Mouse (Mus musculus) spleen, adult 12 weeks (tissue): ENCODE data around the gene Srr.

Source experiments
- DNase-seq: peaks from one replicate; pipeline ENCODE4 v3.0.0; 2022; ENCODE audit warnings: low spot score

Gene Srr

DNA sequence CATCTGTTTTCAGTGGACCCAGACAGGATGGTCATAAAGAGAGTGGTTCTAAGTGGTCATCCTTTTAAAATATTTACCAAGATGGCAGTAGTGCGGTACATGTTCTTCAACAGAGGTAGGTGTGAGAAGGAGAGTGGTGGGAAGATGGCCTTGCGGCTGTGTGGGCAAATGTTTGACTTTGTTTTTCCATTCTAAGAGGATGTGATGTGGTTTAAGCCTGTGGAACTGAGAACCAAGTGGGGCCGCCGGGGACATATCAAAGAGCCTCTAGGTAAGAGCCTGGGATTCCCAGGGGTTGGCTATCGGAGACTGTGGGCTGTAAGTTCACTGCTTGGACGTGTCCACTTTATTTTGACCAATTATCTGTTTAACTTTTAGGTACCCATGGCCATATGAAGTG, 17.9 kb downstream of the Srr start:
- no peak for DNase-seq

GRCm38 (mm10) chr11:74902416-74902815, 23.3 kb downstream of the Srr start:
- DNase-seq, result no peak

DNA sequence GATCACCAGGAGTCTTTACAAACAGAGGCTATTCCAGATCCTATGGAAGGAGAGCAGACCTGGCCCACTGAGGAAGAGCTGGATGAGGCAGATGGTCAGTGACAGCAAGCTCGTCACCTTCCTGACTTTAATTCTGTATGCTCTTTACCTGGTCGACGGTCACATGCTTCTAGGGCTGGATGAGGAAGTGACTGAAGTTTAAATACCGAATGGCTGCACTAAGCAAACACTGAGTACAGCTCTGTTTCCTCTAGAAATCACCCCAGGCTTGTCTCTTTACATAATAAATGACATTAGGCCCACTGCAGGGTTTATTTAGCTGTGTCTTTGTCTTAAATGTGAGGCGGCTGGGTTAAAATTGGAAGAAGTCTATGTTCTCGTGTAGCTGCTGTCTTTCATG, 24.2 kb downstream of the Srr start:
- DNase-seq, result no peak

DNA sequence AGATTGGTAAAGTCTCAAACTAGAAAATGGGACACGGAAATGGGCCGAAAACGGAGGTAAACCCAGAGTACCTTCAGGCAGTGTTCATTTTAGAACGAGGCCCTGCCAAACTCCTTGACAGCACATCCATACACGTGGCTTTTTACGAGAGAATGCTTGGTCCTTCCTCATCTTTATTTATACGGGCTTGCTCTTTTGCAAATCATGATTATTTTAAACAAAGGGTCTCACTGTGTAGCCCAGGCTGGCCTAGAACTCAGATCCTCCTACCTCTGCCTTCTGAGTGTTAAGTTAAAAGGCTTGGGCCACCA, 27.3 kb downstream of the Srr start:
- DNase-seq, result no peak

DNA sequence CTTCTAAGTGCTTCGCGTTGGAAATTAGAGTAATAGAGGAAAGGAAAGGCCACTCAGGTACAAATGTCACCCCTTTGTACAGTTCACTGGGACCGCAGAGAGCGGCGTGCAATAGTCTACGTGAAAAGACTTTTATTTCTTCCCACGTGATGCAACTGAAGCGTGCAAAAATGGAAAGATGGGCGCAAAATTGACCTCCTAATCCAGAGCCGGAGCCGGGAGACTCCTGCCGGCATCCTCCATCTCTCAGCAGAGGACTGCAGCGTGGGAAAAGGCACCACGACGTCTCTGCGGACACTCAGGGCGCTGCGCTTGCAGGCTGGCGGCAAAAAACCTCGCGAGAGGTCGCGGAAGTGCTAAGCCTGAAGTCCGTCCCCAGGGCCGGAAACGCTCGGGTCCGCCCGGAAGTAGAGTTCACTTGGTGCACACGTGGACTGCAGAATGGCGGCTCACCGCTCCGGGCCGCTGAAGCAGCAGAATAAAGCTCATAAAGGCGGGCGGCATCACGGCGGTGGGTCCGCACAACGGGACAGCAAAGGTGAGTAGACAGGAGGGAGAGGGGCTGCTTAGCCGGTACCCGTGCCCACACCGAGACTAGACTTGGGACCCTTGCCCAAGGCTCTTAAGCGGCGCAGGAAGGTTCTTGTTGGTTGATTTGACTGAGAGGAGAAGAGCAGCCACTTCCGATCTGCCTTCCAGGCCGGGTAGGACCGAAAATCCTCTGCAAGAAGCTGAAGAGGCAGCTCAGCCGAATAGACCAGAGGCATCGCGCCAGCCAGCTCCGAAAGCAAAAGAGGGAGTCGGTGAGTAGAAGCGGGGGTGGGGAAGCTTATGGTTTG, 27.9 kb downstream of the Srr start, which contains the start of gene Tsr1:
TSS of gene Tsr1 (plus strand) at position 394 of the 839 bp plus-strand sequence.
- DNase-seq, result peak; percentile 75

- peak; percentile 51 for DNase-seq
Observed at GRCm38 (mm10) chr11:74896901-74897677, 28.7 kb downstream of the Srr start, which contains the start of gene Sgsm2. TSS of gene Sgsm2 (minus strand) at chr11:74897060.

GRCm38 (mm10) chr11:74895980-74896900, 29.5 kb downstream of the Srr start:
- peak; percentile 44 for DNase-seq

DNA sequence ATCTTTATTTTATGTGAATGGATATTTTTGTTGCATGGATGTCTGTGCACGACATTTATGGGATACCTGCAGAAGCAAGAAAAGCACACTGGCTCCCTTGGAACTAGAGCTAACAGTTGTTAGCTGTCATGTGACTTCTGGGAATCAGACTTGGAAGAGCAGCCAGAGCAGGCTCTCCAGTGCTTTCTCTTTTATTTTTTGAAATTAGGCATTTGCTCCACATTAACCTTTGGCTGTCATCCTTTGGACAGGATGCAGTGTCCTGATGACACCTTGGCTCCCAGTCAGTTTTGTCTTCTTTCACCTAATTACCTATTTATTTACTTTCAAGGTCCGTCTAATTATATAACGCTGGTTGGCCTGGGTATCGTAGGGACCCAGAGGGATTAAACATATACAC, 31.1 kb downstream of the Srr start:
- DNase-seq, result no peak

GRCm38 (mm10) chr11:74883098-74883497, 42.6 kb downstream of the Srr start:
- DNase-seq, result no peak

DNA sequence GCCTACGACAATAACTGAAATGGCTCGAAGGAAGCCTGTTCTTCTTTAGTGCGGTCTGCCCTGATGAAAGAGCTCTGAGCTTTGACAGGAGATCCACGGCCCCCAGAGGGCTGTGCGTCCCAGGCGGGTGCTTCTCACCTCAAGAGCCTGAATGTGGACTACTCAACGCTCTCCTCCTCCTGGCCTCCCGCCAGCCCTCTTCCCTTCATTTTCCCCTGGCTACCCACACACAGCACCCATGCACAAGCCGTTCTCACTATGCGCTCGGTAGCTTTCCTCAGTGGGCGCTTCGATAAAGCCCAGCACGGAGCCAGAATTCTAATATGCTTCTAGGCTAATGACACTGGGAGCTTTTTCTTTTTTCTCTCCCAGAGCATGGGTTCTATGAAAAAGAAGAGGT, 43.8 kb downstream of the Srr start:
- DNase-seq, result no peak

DNA sequence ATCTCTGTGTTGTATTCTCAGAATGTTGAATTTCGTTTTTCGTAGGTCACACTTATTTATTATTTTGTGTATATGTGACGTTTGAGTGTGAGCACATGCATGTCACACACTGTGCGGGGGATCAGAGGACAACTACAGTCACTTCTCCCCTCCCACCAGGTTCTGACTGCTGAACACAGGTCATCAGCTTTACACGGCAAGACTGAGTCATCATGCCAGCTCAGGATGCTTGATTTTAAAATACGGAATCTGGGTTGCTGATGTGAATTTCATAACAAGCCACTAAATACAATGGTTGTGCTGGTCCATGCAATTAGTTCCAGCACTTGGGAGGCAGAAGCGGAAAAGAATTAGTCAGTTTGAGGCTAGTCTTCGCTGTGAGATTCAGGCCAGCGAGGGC, 44.7 kb downstream of the Srr start:
- DNase-seq, result no peak

DNA sequence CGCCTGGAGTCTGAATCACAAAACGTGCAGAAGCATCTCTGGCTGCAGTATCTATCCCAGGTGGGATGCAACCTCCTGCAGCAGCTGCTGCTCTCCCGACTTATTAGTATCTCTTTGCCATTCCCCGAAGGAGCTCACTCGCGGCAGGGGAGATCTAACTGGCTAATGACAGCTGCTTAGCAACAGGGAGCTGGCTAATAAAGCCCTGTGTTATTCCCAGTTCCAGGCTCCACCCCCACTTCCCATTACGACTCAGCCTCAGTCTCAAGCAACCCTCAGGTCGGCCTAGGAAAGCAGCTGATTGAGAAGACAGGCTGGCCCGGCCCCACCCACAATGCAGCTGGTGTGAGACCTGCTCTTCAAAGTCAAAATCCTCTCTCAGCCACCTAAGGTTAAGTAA, 48.9 kb downstream of the Srr start:
- DNase-seq, result no peak

GRCm38 (mm10) chr11:74874630-74875029, 51.1 kb downstream of the Srr start:
- no peak for DNase-seq

- DNase-seq, result no peak
Observed at GRCm38 (mm10) chr11:74870991-74871622, 54.6 kb downstream of the Srr start.

DNA sequence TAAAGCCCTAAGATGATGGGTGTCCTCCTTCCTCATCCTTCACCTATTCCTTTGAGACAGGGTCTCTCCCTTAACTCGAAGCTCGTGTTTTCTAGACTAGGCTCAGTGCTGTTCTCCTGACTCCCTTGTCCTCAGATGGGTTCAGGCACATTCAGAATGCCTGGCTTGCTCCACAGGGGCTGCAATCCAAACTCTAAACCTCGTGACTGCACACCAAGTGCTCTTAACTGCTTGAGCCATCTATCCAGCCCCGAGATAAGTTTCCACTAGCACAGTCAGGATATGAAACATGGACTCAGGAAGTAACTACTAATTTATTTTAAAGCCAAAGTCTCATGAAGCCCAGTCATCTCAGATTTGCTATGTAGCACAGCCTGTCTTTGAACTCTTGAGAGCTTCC, 55.2 kb downstream of the Srr start:
- DNase-seq, result no peak

- DNase-seq, result no peak
Observed at GRCm38 (mm10) chr11:74869603-74870002, 56.1 kb downstream of the Srr start.

- DNase-seq, result no peak
Observed at GRCm38 (mm10) chr11:74868046-74868760, 57.5 kb downstream of the Srr start.

DNA sequence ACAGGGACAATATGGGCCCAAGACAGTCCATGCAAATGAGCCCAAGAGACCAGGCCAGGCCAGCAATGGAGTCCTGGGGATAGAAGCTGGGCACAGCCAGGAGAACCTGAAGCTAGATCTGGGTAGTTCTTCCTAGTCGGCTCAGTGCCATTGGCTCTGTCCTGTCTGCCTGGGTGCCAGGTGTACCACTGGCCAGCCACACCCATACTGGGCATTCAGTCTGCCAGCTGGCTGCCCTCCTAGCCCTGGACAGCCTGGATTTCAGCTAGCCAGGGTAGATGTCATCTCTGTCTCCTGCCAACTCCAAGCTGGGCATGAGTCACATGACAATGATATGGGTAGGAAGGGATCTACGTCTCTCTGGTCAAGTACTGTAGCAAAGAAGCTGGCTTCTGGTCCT, 58.6 kb downstream of the Srr start:
- no peak for DNase-seq

GRCm38 (mm10) chr11:74866640-74867039, 59.1 kb downstream of the Srr start:
- no peak for DNase-seq

- no peak for DNase-seq
Observed at GRCm38 (mm10) chr11:74865252-74865651, 60.5 kb downstream of the Srr start.

DNA sequence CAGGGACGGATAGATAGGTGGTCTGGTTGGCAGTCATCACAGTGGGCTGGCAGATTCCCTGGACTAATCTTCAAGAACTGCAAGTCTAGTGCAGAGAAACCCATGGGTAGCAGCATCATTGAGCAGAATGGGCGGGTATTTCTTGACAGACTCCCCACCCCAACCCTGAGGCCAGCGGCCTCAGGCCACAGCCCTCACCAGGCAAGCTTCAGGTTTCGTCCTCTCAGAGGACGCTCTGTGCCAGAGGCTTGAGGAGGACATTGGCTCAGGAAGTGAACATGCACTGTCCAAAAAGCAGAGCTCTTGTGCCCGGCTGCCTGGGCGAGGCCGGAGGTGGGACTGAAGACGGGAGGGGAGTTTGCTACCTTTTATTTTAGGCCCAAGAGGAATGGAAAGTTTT, 61.3 kb downstream of the Srr start:
- no peak for DNase-seq
